Mouse (Mus musculus) heart, postnatal 0 days (tissue): ENCODE measurements around the gene Anp32e.

Experiments used
- CTCF ChIP-seq: IDR thresholded peaks from 2 replicates; pipeline ENCODE4 v1.5.1; 2016; ENCODE audit warnings: antibody characterized with exemption, control low read depth, low read depth
- EP300 ChIP-seq: IDR thresholded peaks from 2 replicates; pipeline ENCODE4 v1.6.1; 2016; ENCODE audit warnings: antibody characterized with exemption, low read depth

DNA sequence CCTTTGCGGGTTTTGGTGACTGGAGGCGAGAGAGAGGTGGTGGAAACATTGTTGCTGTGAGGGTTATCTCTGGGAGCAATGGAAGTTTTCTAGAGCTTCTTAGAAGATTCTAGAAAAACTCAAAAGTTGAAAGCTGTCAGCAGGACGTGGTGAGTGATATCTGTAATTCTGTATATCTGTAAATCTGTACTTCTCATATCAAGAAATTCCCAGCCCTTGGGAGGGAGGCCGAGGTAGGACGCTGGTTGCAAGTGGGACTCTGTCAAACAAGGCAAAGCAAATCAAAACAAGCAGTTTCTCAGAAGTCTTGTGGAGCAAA is 1.4 kb downstream of the Anp32e start:
- TF ChIP-seq CTCF: no peak
- no peak for TF ChIP-seq EP300
